Mouse (Mus musculus) lung, postnatal 14 days (tissue): ENCODE measurements around the gene Cyth3.

Source experiments
- DNase-seq: peaks from one replicate; pipeline ENCODE4 v3.0.0; 2021

The Cyth3 gene

DNA sequence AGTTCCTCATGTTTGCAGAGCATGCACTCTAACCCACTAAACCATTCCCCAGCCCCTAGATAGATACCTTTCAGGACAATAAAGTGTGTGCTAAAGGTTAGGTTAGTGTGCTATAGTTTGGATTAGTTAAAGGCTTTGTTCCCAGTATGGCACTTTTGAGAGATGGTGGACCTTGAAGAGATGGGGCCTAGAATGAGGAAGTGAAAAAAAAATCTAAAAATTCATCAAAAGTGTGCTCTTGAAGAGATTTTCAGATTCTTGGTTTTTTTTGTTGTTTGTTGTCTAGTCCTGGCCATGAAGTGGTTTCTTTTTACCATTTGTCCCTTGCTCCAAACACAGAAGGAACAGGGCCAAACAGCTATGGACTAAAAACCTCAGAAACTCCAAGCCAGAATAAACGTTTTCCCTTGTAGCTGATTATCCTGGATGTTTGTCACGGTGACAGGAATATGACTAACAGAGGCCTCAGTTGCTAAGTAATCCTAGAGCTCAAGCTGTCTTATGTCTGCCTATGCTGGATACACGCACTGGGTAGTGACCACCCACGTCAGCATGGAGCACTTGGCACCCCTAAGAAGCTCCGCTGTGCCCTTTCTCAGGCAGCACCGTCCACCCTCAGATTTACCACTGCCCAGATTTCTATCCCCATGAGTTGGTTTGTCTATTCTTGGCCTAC lies 48.6 kb downstream of the Cyth3 start:
- DNase-seq = no peak

DNA sequence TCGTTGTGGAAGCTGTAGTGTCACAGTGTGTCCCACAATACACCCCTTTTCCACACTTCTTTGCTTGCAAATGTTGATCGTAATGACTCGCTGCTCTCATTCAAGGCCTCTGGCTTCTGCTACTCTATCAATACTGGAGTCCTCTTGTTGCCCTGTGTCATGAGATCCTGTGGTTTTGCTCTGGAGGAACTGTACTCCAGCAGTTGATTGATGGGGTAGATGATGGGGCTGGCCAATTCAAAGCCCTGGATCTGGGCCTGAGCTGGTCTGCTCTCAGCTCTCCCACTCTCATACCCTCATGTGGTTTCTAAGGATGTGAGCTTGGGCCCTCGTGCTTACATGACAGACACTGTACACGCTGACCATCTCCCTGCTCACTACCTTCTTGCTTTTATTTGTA lies 52.3 kb downstream of the Cyth3 start:
- no peak for DNase-seq

DNA sequence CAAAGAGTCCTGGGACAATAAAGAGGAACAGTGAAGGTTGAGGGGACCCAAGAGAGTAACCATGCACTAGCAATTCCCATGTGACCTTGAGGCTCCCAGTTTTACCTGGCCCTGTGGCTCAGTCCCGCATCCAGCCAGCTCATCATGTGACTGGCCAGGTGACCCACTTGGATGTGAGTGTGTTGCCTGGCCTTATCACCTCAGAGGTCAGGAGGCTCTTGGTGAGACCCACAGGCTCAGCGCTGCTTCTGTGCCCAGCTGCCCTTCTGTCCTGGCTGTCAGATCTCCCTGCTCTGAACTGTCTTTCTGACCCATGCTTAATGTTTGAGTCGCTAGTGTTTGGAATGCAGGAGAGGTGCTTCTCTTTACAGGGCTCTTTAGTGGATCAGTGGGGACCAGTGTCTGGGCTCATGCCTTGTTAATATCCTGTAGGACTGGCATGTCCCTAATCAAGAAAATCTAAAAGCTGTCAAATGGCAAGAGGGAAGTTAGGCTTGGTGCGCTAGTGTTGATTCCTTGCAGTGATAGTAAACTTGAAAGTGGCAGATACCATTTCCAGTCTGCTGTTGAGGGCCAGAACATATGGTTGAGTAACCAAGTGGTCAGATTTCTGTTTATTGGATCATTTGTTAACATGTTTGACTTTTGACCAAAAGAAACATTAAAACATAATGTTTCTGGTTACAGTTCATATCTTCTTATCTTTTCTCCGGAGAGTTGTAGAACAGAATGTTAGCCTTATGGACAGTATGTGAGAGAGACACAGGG lies 54.2 kb downstream of the Cyth3 start:
- DNase-seq = no peak

GRCm38 (mm10) chr5:143677363-143677762 lies 55.1 kb downstream of the Cyth3 start:
- DNase-seq = no peak

DNA sequence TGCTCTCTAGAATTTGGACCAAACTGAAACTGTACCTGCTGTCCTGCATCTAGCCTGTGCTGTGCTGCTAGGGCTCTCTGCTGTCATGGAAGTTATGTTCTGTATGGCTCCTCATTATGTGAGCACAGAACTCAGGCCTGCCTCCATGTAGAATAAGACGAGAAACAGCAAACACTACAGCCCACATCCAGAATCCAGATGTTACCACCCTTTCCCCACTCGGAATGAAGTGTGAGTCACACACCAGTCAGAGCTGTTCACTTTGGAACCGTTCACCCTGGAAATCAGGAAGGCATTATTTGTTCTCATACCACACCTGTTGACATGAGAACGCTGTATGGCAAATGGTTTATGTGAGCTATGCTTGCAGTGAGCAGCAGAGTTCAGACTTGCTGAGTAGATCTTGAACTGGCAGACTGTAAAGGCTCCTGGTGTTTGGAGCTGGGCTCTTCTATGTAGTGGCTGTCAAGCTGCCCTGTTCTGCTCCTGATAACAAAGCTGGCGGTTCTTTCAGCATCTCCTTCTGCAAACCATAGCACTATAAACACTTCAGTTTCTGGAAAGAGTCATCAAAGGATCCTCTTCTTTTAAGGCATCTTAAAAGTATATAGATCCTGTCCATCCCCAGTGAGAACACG lies 56.5 kb downstream of the Cyth3 start:
- DNase-seq = no peak

GRCm38 (mm10) chr5:143679654-143680053 lies 57.4 kb downstream of the Cyth3 start:
- no peak for DNase-seq

- DNase-seq = no peak
Measured at GRCm38 (mm10) chr5:143683696-143684095, 61.4 kb downstream of the Cyth3 start.

GRCm38 (mm10) chr5:143684911-143685390 lies 62.7 kb downstream of the Cyth3 start:
- DNase-seq = no peak

DNA sequence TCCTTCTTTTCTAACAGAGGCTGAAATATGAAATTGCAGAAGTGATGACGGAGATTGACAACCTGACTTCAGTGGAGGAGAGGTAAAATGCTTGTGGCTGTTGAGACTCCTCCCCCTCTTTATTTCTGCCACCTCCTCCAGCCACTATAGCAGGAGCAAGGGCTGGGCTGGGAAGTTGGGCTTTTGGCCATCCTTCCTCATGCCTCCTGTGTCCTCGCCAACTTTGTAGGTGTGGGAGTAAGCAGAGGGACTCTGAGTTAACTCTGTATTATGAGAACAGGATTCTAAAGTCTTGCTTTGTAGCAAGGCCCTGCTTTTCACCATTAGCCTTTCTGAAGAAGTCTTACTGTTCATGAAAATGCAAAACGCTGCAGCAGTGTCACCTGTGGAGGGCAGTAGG lies 64.2 kb downstream of the Cyth3 start:
- DNase-seq = no peak

GRCm38 (mm10) chr5:143687589-143687988 lies 65.3 kb downstream of the Cyth3 start:
- DNase-seq = no peak

DNA sequence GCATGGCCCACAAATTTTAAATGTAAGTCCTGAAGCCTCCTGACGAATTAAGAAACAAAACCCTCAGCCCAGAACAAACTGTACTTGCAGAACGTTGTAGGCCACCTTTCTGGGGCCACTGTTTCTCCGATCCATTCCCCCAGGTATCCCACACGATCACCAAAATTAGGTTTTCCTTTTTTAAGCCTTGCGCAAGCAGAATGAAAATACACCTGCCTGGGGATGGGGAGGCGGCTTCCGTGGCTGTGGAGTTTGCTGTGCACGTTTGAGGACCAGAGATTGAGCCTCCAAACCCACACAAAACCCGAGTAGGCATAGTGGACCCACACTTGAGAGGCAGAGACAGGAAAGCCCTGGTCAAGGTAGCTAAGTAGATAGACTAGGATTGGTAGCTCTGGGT lies 68.1 kb downstream of the Cyth3 start:
- no peak for DNase-seq

- no peak for DNase-seq
Measured at GRCm38 (mm10) chr5:143690926-143691325, 68.7 kb downstream of the Cyth3 start.

GRCm38 (mm10) chr5:143696323-143696722 lies 74.1 kb downstream of the Cyth3 start:
- peak; percentile 27 for DNase-seq

GRCm38 (mm10) chr5:143698454-143698853 lies 76.2 kb downstream of the Cyth3 start:
- no peak for DNase-seq

- no peak for DNase-seq
Measured at GRCm38 (mm10) chr5:143700247-143700646, 78.0 kb downstream of the Cyth3 start.

DNA sequence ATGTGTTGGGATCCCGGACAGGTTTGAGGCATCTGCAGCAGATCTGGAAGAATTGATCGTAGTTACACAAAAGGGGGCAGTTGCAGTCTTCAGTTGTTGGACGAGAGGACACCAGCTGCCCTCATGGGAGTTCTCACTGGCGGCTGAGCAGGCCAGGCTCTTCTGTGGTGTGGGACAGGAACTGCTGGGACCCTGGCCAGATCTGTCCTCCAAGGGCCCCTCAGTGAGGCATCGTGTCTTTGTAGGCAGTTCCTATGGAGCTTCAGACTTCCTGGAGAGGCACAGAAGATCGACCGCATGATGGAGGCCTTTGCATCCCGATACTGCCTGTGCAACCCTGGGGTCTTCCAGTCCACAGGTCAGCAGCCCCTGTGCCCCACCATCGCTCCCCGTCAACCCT lies 78.8 kb downstream of the Cyth3 start:
- no peak for DNase-seq

DNA sequence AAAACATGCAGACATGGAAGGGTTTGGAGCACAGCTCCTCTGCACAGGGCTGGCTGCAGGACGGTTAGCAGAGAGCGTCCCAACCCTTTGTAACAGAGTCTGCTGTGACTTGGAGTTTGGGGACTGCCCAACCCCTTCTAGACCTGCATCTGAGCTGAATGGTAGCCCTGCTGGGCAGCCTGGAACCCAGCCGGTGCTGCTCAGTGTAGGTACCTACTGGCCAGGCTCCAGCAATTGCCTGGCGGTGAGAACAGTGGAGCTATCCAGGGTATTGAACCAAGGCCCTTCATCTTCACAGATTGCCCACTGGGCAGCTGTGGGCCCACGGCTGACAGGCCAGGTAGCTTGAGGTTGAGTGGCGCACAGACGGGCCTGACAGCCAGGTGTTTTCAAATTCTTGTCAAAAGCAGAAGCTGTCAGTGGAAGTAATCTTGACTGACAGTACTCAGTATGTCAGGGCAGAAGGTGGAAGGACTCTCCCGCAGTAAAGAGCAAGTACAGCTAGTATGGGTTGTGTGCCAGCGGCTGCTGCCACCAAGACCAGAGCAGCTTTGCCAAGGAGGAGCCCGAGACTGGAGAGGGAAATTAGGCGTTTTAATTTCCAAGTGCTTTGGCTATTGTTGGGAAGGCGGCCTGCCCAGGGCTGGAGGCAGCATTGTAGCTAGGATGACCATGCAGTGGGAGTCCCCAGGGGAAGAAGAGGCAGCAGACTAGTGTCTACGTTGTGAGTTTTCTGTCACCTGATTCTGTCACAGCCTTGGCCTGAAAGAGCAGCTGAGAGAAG lies 82.8 kb downstream of the Cyth3 start:
- DNase-seq = no peak

DNA sequence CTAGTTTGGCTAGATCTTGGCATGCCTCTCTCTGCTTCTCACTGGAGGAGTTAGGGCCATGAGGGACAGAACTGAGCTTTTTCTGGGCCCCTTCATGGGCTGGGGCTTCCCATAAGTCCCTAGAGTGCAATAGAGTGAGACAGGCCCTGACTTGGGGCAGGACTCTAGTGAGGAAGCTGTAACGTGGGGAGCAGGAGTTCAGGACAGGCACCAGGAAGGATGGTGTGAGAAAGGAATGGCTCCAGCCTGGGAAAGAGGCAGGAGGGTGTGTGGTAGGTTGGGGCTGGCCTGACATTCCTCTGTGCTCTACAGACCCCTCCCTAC lies 83.4 kb downstream of the Cyth3 start:
- no peak for DNase-seq

DNA sequence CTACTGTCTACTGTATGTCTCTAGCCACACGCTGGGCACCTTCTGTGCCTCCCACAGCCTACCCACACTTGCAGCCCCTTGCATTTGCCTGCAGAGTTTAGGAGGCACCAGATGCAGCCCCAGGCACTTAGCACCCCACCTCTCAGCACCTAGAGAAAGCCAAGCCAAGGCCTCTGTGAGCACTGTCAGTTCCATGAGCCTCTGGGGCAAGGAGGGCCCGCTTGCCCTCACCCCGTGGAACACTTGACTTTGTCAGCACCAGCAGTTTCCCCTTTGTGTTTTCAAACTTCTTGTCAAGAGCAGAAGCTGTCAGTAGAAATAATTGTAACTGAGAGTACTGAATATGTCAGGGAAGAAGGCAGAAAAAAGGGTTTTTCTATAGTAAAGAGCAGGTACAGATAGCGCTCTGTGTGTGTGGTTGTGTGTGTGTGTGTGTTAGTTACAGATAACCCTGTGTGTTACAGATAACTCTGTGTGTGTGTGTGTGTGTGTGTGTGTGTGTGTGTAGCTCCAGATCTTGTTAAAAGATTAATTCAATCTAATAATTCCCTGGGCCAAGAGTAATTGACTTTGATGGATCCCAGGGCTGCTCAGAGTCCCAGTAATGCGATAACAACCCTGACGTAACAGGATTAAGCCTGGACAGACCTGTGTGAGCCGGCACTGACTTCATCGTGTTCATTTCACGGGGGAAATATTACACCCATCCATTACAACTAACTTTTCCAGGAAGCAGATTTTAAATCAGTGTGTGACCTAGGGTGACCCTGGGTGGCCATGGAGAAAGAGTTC lies 84.0 kb downstream of the Cyth3 start:
- DNase-seq = no peak

- DNase-seq = no peak
Measured at GRCm38 (mm10) chr5:143706822-143707200, 84.6 kb downstream of the Cyth3 start.

DNA sequence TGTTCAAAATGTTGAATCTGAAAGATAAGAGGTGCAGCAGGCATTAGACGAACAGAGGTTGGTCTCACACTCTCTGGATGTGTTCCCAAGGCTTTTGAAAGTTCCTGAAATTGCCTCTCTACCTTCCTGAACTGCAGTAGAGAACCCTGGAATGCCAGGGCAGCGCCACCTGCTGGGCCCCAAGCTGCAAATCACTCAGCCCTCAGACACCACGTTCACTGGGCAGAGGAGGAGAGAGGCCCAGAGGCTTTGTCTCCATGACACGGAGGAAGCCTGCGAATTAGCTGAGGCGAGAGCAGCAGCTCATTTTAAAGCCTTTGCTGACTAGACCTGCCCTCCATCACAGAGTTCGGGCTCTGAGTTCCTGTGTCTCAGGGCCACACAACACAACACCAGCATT lies 89.1 kb downstream of the Cyth3 start:
- peak; percentile 77 for DNase-seq

DNA sequence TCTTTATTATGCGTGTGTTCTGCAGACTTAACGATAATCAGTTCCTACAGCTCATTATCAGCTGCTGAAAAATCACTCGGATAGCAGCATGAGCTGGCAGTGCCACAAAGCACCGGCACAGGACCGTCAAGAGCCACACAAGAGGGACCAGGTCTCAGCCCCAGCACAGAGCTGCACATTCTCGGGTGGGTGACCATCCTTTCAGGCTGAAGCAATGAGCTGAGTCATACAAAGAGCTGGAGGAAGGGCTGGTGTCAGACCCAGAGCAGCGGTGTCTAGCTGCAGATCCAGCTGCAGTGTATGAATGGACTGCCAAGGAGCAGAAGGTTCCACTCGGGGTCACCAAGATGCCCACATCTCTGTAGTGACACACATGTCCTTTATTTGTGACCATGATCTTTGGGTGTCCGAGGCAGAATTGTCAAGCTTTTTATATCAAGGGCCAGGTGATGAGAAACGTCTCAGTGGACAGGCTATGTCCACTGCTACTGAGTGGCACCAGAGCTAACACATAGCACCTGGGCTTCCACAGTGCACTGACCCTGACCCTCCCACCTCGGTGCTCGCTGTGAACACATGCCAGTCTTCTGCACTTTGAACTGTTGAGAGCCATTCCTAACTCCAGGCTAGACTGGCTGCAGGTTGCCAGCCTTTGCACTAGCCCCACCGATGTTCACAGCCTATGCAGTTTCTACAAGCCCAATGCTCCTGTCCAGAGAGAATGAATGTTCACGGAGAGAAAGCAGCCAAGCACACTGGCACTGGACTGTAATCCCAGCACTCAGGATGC lies 90.0 kb downstream of the Cyth3 start:
- no peak for DNase-seq
